Mouse (Mus musculus) cerebellum, postnatal 36 days (tissue): Measurements from ENCODE around the gene Fam227a.

Source experiments
- DNase-seq, 2 experiments: peaks; one replicate each; pipeline ENCODE4 v3.0.0; 2021 to 2022; ENCODE audit warnings: mixed read lengths in 2 of 2

Fam227a gene

GRCm38 (mm10) chr15:79615501-79615900, 43.3 kb downstream of the Fam227a start:
- no peak for DNase-seq

- DNase-seq = no peak
Measured at GRCm38 (mm10) chr15:79609226-79609625, 49.5 kb downstream of the Fam227a start.

- DNase-seq = no peak
Measured at GRCm38 (mm10) chr15:79608214-79608613, 50.5 kb downstream of the Fam227a start.

GRCm38 (mm10) chr15:79607757-79608156, 51.0 kb downstream of the Fam227a start:
- DNase-seq = no peak

- DNase-seq = no peak
Measured at GRCm38 (mm10) chr15:79606161-79606560, 52.6 kb downstream of the Fam227a start.

GRCm38 (mm10) chr15:79604990-79605665, 53.6 kb downstream of the Fam227a start, which contains the start of gene Dmc1:
Gene Dmc1, minus strand, starts transcription at chr15:79605109.
- DNase-seq = peak in 1 of 2 experiments; percentile 12

GRCm38 (mm10) chr15:79600176-79600575, 58.6 kb downstream of the Fam227a start:
- no peak for DNase-seq

- no peak for DNase-seq
Measured at GRCm38 (mm10) chr15:79598715-79599114, 60.0 kb downstream of the Fam227a start.

GRCm38 (mm10) chr15:79581581-79581980, 77.2 kb downstream of the Fam227a start:
- DNase-seq = no peak

- no peak for DNase-seq
Measured at GRCm38 (mm10) chr15:79577671-79578426, 80.9 kb downstream of the Fam227a start.

GRCm38 (mm10) chr15:79576947-79577346, 81.8 kb downstream of the Fam227a start:
- DNase-seq = no peak

- no peak for DNase-seq
Measured at GRCm38 (mm10) chr15:79575543-79576222, 83.1 kb downstream of the Fam227a start.

GRCm38 (mm10) chr15:79562417-79562816, 96.3 kb downstream of the Fam227a start:
- no peak for DNase-seq

- DNase-seq = no peak
Measured at GRCm38 (mm10) chr15:79559649-79560048, 99.1 kb downstream of the Fam227a start.
